Mouse (Mus musculus): ENCODE measurements at regions not wholly inside any gene's neighbourhood (a gene's known extent, or its start where the extent isn't known, plus 50 kb on each side); places are given as distances from the start of the nearest gene placed in this dataset.

DNA sequence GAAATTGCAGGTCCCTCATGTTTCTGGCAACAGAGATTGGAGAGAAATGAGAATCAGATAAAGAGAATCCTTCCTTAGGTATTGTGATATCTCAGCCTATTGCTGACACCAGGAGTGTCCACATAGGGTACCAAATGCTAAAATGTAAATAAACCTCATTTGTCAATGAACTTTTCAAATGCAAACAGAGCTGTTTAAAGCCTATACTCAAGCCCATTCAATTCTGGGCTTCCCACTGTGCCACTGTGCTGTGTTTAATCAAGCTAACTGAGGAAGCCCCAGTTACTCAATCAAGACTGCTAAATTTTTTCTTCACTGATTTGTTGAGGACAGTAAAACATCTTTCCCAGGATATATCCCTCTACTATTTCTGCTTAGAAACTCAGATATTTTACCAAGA is 441.2 kb downstream of the Gm11232 start:
- TF ChIP-seq GATA1 (IDR thresholded peaks at IDR 0.05; ENCODE audit: low read length) (no peak), TAL1 (IDR thresholded peaks at IDR 0.05; ENCODE audit: low read length) (no peak)
